ENCODE assay signal across 7 mouse cellular contexts in the genomic region with DNA sequence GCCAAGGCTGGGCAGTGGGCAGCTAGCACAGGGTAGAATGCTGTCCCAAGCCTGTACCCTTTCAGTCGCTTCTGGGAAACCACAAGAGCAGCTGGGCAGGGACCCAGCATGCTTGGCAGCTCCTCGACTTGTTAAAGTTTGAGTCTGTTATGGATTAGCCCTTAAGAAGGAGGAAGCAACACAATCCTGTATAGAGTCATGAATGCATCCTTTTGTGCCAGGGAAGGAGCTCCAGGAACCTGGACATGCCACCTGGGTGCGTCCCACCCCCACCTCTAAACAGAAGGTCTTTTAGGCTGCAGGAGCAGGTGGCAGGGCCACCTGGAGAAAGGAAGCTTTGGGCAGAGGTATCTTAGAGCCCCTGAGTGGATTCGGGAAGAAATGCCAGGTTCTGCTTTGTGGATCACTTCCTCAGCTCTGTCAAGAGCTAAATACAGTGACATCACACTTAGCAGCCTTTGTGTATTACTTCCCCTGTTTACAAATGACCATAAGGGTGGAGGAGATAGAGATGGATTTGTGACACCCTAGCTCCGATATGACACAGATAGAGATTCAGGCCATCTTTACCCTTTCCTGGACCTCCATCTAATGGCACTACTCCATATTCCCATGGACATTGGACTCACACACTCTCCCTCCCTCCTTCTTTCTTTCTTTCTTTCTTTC. TPM values are rescaled to one million over a fixed set of nuclear protein-coding genes. Genes with fewer than 3 reads are reported as not detected.
DNase-seq lines count a peak whose midpoint lies in the region; ATAC-seq and TF ChIP-seq lines count a peak whose summit lies in the region.

No protein-coding gene starts in this region.

- 47% methylated on average over 5 of the region's 5 CpGs for WGBS in lung, embryonic 15.5 days
- WGBS in lung, adult 2 months = 20% methylated on average over 5 of the region's 5 CpGs
- whole genome bisulfite sequencing in heart, embryonic 11.5 days (ENCODE audit: insufficient replicate concordance) = 72% methylated on average over 5 of the region's 5 CpGs
- WGBS in liver, embryonic 15.5 days (ENCODE audit: insufficient replicate concordance) = 31% methylated on average over 5 of the region's 5 CpGs

- peak overlapping the region; percentile 78 for H3K27ac ChIP-seq in lung, embryonic 15.5 days
- H3K27ac ChIP-seq in heart, embryonic 11.5 days (ENCODE audit: low read depth, low read length) = peak overlapping the region; percentile 95
- peak overlapping the region; percentile 77; the same call in 1 of the 2 replicates for H3K27ac ChIP-seq in liver, embryonic 15.5 days (replicated peaks)

- no peak overlapping the region for H3K4me3 ChIP-seq in lung, embryonic 15.5 days
- no peak overlapping the region for H3K4me3 ChIP-seq in lung, adult 2 months (replicated peaks; ENCODE audit: extremely low read depth, low read depth, low read length)
- H3K4me3 ChIP-seq in heart, embryonic 11.5 days (ENCODE audit: low read depth, low read length) = no peak overlapping the region
- H3K4me3 ChIP-seq in liver, embryonic 15.5 days (replicated peaks) = no peak overlapping the region

- no peak for TF ChIP-seq CTCF in lung, adult 2 months (IDR thresholded peaks at IDR 0.05; ENCODE audit: insufficient read depth, low read length)

- peaks cover 51% of the 10 kb centered on the region for H3K36me3 ChIP-seq in lung, embryonic 15.5 days
- peaks cover 20% of the 10 kb centered on the region for H3K36me3 ChIP-seq in heart, embryonic 11.5 days (ENCODE audit: control insufficient read depth, insufficient read depth, low read length)
- H3K36me3 ChIP-seq in liver, embryonic 15.5 days (replicated peaks) = peaks cover 28% of the 10 kb centered on the region

- no peak for DNase-seq in lung, adult 2 months
- peak; percentile 63 to 64 for DNase-seq in cerebellum, postnatal 36 days
- no peak for DNase-seq in frontal cortex, postnatal 10 days (ENCODE audit: low spot score in 2 of 2)
- no peak for DNase-seq in frontal cortex, adult 2 months (ENCODE audit: extremely low spot score in 1 of 2, low spot score in 1 of 2)

- H3K9ac ChIP-seq in lung, embryonic 15.5 days = no peak overlapping the region
- H3K9ac ChIP-seq in heart, embryonic 11.5 days (ENCODE audit: low read depth, low read length) = peak overlapping the region; percentile 59; the same call in 1 of the 2 replicates
- no peak overlapping the region for H3K9ac ChIP-seq in liver, embryonic 15.5 days

- peaks cover 59% of the 10 kb centered on the region for H3K4me1 ChIP-seq in lung, embryonic 15.5 days
- peaks cover 33% of the 10 kb centered on the region for H3K4me1 ChIP-seq in lung, adult 2 months (ENCODE audit: control insufficient read depth, insufficient read depth, low read length)
- H3K4me1 ChIP-seq in heart, embryonic 11.5 days (ENCODE audit: control insufficient read depth, insufficient read depth, low read length) = peaks cover 60% of the 10 kb centered on the region
- peaks cover 74% of the 10 kb centered on the region for H3K4me1 ChIP-seq in liver, embryonic 15.5 days (replicated peaks)

- no peak for ATAC-seq in lung, embryonic 15.5 days (ENCODE audit: borderline replicate concordance, extremely low read depth, low FRiP score, low TSS enrichment)
- ATAC-seq in heart, embryonic 11.5 days (replicated peaks; ENCODE audit: insufficient number of reproducible peaks, low FRiP score, low TSS enrichment) = no peak
- no peak for ATAC-seq in liver, embryonic 15.5 days (ENCODE audit: insufficient read depth)

- H3K27me3 ChIP-seq in lung, embryonic 15.5 days = no peaks in the 10 kb centered on the region
- no peaks in the 10 kb centered on the region for H3K27me3 ChIP-seq in heart, embryonic 11.5 days (ENCODE audit: control insufficient read depth, insufficient read depth, low read length)
- H3K27me3 ChIP-seq in liver, embryonic 15.5 days = no peaks in the 10 kb centered on the region

- TF ChIP-seq POLR2A in lung, adult 2 months (IDR thresholded peaks at IDR 0.05; ENCODE audit: borderline replicate concordance, extremely low read depth, low read depth, low read length) = no peak

- peak overlapping the region; percentile 38; the same call in 1 of the 2 replicates for H3K4me2 ChIP-seq in lung, embryonic 15.5 days
- H3K4me2 ChIP-seq in heart, embryonic 11.5 days = 0 out of 2 replicates have a peak overlapping the region, but pooled peaks have one; percentile 96
- no peak overlapping the region for H3K4me2 ChIP-seq in liver, embryonic 15.5 days

- H3K9me3 ChIP-seq in lung, embryonic 15.5 days = no peaks in the 10 kb centered on the region
- no peaks in the 10 kb centered on the region for H3K9me3 ChIP-seq in heart, embryonic 11.5 days (replicated peaks; ENCODE audit: control insufficient read depth, low read length)
- no peaks in the 10 kb centered on the region for H3K9me3 ChIP-seq in liver, embryonic 15.5 days (replicated peaks)

RNA-seq across cellular contexts. Expression of a gene that starts 6.8 kb away (rescaled TPM):
- polyA plus RNA-seq in lung, embryonic 15.5 days (2015; fragmentation: Nextera tagmentation; extraction: Ambion mirVana) = 694 and 720 TPM in 2 replicates
- polyA plus RNA-seq in lung, adult 2 months (2012; rRNA removed) = 575 and 614 TPM in 2 replicates
- 632 and 701 TPM in 2 replicates for polyA plus RNA-seq in heart, embryonic 11.5 days (2014; fragmentation: Nextera tagmentation; extraction: Ambion mirVana)
- 132 and 141 TPM in 2 replicates for polyA plus RNA-seq in liver, embryonic 15.5 days (2015; fragmentation: Nextera tagmentation; extraction: Ambion mirVana)
- polyA plus RNA-seq in frontal cortex, adult 2 months (2012; rRNA removed) = 516 and 607 TPM in 2 replicates

RNA-seq across cellular contexts. Expression of a gene that starts 9.7 kb away (rescaled TPM):
- 105 and 107 TPM in 2 replicates for polyA plus RNA-seq in lung, embryonic 15.5 days (2015; fragmentation: Nextera tagmentation; extraction: Ambion mirVana)
- polyA plus RNA-seq in lung, adult 2 months (2012; rRNA removed) = 83.1 and 85.1 TPM in 2 replicates
- 36.2 and 48.4 TPM in 2 replicates for polyA plus RNA-seq in heart, embryonic 11.5 days (2014; fragmentation: Nextera tagmentation; extraction: Ambion mirVana)
- polyA plus RNA-seq in liver, embryonic 15.5 days (2015; fragmentation: Nextera tagmentation; extraction: Ambion mirVana) = 38.5 and 44.2 TPM in 2 replicates
- 68.2 and 74.2 TPM in 2 replicates for polyA plus RNA-seq in frontal cortex, adult 2 months (2012; rRNA removed)

RNA-seq across cellular contexts. Expression of a gene that starts 35.1 kb away (rescaled TPM):
- 4.4 and 4.5 TPM in 2 replicates for polyA plus RNA-seq in lung, embryonic 15.5 days (2015; fragmentation: Nextera tagmentation; extraction: Ambion mirVana)
- polyA plus RNA-seq in lung, adult 2 months (2012; rRNA removed) = 0.42 and 0.62 TPM in 2 replicates
- polyA plus RNA-seq in heart, embryonic 11.5 days (2014; fragmentation: Nextera tagmentation; extraction: Ambion mirVana) = 1.2 and 2.4 TPM in 2 replicates
- polyA plus RNA-seq in liver, embryonic 15.5 days (2015; fragmentation: Nextera tagmentation; extraction: Ambion mirVana) = 0.43 and 0.91 TPM in 2 replicates
- polyA plus RNA-seq in frontal cortex, adult 2 months (2012; rRNA removed) = 0.04 and 0.13 TPM in 2 replicates

RNA-seq across cellular contexts. Expression of a gene that starts 46.8 kb away (rescaled TPM):
- polyA plus RNA-seq in lung, embryonic 15.5 days (2015; fragmentation: Nextera tagmentation; extraction: Ambion mirVana) = 5.5 and 6.0 TPM in 2 replicates
- polyA plus RNA-seq in lung, adult 2 months (2012; rRNA removed) = 26.7 and 28.2 TPM in 2 replicates
- polyA plus RNA-seq in heart, embryonic 11.5 days (2014; fragmentation: Nextera tagmentation; extraction: Ambion mirVana) = 9.2 and 12.1 TPM in 2 replicates
- polyA plus RNA-seq in liver, embryonic 15.5 days (2015; fragmentation: Nextera tagmentation; extraction: Ambion mirVana) = 0.31 and 0.91 TPM in 2 replicates
- 0.74 and 1.4 TPM in 2 replicates for polyA plus RNA-seq in frontal cortex, adult 2 months (2012; rRNA removed)

RNA-seq across cellular contexts. Expression of a gene that starts 54.5 kb away (rescaled TPM):
- 1.9 and 2.8 TPM in 2 replicates for polyA plus RNA-seq in lung, embryonic 15.5 days (2015; fragmentation: Nextera tagmentation; extraction: Ambion mirVana)
- polyA plus RNA-seq in lung, adult 2 months (2012; rRNA removed) = 7.7 and 11.5 TPM in 2 replicates
- 18.2 and 19.5 TPM in 2 replicates for polyA plus RNA-seq in heart, embryonic 11.5 days (2014; fragmentation: Nextera tagmentation; extraction: Ambion mirVana)
- polyA plus RNA-seq in liver, embryonic 15.5 days (2015; fragmentation: Nextera tagmentation; extraction: Ambion mirVana) = 80.3 and 82.2 TPM in 2 replicates
- polyA plus RNA-seq in frontal cortex, adult 2 months (2012; rRNA removed) = 0.34 and 0.36 TPM in 2 replicates

Comparison
In these comparisons a context has a peak if more than half of its experiments do, and no peak if none do; other contexts are left out.
1. DNase-seq: peak in cerebellum, postnatal 36 days (2 of 2); none in lung, adult 2 months (single experiment), frontal cortex, postnatal 10 days (0 of 2) and frontal cortex, adult 2 months (0 of 2).
2. Peak in every context shown above with its lines, with median percentiles within 50 percentile points of each other: H3K27ac ChIP-seq.